Mouse (Mus musculus) kidney, postnatal 14 days (tissue): Measurements from ENCODE around the gene Rad18.

Source experiments
- DNase-seq: peaks from one replicate; pipeline ENCODE4 v3.0.0; 2022; ENCODE audit warnings: mixed read lengths

Gene Rad18

DNA sequence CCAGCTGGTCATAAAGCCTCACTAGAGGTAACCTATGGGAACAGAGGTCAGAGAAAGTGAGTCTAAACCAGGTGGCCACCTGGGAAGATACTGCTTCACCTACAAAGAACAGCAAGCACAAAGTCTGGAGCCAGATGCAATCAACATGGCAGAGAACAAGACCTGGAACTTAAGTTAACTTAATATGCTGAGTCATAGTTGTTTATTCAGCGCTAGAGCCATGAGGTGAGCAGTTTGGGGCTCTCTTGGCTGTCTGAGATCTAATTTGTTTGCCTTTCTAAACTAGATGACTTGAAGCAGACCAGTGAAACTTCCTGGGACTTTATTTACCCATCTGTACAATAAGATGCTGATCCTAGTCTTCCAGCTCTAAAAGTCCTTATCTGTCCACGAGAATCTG is 12.4 kb downstream of the Rad18 start:
- DNase-seq, result no peak

DNA sequence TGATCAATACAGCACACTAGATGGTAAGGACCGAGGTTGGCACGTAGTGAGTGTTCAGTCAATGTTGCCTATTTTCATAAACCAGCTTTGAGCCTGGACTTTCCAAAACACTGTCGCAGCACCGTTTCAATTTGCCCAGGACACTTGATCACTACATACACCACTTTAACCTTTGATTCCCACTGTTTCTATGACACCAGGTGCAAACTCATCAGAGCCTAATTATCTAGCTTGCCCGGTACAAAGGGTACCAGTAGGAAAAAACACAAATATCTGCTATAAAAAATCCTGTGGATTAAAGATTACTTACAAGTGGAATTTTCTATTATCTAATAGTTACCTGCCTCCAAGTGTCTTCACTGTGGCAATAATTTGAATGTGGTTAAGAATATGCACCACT is 64.4 kb downstream of the Rad18 start:
- DNase-seq, result peak; percentile 15

DNA sequence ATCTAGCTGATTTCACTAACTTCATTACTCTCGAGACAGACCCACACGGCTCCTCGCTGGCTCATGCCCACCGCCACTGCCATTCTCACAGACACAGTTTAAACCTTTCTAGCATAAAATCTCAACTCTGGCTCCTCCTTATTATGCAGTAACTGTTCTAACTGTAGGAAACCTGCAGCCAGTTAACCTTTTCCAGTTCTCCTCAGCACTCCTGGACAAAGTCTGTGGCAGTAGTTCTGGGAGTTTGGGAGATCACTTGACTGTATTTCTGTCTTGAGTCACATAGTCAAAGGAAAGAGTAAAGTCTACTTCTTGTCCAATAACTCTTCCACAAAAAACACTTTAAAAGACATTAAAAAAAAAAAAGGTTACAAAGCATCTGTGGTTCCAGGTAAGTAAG is 66.2 kb downstream of the Rad18 start:
- DNase-seq, result peak; percentile 11

DNA sequence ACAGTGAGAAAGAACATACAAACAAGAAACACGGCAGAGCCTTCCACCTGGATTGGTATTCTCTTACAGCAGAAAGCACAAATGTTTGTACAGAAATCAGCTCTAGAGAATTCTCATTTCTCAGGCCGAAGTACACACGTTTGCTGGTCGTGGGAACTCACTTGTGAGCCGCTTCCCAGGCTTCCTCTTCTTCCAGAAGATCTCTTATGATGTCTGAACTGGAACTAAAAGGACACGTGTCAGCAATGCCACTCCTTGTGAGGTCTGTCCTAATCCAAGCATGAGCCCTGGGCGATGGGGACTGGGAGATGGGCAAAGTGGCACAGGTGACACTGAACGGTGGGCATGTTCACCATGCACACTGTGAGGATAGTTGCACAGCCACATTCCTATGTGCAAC is 68.2 kb downstream of the Rad18 start:
- DNase-seq, result no peak

DNA sequence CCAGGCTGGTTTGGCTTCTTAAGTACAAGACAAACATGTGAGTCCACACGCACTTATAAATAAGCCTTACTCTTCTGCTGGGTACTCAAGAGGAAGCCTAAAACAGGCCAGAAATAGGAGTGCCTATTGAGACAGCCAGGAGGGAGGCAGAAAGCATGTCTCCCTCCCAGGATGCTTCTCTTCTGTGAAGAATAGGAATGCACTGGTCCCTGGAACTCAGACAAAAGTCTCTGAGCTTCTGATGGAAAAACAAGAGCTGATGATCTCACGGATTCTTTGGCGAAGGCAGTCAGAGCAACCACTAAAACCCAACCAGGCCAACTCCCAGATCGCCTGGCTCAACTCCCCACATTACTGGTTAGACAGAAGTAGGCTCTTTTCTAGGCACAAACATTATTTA is 74.2 kb downstream of the Rad18 start:
- DNase-seq, result no peak

DNA sequence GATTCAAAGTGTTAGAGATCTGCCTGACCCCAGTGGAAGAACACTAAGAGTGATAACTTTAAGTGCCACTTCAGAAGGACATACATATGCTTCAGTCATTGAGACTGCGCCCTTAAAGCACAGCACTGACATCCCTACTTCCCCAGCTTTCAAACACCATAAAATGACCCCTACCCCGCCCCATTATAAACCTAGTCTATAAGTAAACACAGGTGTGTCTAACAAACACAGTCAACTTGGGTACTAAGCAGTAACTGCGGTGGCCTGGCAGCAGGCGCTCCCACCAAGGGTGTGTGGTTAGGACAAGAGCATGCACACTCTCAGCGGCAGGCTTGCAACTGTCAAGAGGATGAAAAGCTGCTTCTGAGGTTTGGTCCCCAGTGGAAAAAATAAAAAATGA is 76.5 kb downstream of the Rad18 start:
- DNase-seq, result no peak

DNA sequence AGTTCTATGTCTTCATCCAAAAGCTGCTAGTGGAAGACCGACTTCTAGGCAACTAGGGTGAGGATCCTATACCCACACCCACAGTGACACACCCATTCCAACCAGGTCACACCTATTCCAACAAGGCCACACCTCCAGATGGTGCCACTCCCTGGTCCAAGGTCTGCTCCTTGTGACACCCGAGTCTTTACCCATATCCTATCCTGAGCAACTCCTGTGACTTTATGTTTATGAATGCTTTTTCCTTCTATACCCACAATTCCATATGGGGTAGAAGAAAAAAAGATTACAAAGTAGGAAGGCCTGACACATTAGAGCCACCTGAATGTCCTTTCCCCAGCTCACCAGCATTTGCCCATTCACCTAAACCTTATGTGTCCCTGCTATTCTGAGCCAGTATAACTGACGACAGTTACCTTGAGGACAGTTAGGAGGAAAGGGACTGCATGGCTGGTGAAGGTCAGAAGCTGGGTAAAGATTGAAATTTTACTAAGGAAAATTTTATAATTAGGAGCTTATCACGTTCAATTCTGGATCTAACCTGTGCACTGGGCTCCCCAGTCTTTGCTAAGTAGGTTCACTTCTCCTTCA is 78.7 kb downstream of the Rad18 start:
- no peak for DNase-seq

DNA sequence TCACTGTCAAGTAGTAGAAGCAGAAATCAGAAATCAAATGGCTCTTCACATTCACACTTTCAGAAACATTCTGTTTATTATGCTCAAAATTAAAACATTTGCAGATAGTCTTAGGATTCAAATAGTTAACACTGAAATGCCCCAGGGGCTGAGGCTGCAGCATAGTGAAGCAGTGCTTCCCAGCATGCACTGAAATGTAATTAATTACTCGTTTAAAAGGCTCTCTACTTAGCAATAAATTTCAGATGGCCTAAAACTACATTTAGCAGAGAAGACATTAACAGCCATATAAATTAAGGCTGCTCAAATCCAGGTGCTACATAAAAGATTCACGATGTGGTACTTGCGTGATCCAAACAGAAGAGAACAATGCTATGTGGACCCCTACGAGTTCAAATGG is 87.5 kb downstream of the Rad18 start:
- DNase-seq, result no peak

DNA sequence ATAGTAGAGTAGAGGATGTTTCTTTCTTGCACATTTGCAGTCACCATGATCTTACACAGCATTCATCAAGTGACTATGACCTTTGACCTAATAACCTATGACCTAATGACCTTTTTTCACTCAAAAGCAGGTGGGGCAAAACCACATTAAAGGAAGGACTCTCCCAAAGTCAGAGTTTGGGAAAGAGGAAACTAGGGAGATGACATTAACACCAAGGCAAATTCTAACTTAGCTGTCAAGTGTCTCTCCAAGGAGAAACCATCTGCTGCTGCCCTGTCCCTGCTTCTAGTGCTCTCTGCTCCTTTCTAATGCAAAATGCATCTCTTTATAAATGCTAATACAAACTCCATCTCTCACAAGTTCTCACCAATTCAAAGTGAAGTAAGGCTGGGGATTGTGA is 92.6 kb downstream of the Rad18 start:
- no peak for DNase-seq

DNA sequence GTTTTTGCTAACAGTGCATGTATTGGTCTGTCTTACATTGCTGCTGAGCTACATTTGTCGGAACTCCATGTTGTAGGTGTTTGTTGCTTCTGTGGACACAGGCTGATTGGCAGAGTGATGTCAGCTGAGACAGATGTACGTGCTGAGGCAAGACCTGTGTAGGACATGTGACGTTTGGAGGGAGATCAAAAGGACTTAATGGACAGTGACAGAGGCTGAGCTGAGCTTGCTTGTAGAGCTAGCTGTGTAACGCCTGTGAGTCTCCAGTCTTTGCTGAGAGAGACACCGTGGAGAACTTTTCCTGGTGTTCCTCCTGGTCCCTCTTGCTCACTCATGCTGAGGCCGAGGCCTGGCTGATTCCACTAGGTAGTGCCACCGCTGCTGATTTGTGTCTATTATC is 101.5 kb downstream of the Rad18 start:
- no peak for DNase-seq

DNA sequence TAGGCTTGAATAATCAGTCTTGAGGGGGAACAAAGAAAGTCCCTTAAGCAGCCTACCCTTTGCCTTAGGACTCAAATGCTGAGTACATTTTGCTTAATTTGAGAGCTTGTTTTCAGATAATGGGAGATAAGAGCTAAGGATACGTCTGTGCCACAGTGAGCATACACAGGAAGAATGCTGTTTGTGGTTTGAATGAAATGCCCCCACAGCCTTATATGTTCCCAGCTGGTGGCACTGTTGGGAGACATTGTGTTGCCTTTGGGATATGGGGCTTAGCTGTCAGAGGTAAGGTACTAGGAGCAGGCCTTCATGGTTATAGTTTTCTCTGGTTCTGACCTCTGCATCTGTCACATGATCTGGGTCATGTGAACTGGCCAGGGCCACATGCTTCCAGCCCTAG is 108.6 kb downstream of the Rad18 start:
- no peak for DNase-seq

DNA sequence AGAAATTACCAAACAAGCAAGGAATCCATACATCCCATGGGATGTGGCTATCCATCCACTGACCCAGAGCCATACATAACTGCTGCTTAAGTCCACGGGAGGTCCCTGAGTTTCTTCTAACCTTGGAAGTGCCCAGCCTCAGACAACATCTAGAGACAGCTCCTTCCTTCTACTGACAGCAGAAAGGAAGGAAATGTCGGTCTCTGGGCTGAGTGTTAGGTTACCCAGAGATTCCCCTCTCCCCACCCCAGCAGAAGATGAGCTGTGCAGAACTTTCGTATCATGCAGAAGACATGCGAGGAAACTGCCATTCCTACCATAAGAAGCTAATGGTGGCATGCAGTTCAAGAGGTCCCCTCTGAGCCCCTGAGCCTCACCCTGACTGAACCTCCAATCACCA is 109.5 kb downstream of the Rad18 start:
- DNase-seq, result no peak

DNA sequence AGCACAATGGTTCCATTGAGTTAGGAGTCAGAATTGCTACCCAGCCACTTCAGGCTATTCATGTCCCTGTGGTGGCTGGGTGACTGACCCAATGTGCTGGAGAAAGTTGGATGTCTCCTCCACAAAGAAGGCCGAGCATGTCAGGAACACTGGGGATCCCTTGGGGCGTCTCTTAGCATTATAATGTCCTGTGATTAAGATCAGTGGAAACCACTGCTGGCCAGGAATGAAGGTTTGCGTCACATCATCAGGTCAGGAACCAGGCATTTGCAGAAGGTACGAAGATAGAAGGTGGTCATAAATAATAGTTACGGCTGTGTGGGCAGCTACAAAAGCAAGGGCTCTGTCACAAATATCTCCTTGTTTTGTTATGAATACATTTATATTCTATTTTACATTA is 111.5 kb downstream of the Rad18 start:
- no peak for DNase-seq

DNA sequence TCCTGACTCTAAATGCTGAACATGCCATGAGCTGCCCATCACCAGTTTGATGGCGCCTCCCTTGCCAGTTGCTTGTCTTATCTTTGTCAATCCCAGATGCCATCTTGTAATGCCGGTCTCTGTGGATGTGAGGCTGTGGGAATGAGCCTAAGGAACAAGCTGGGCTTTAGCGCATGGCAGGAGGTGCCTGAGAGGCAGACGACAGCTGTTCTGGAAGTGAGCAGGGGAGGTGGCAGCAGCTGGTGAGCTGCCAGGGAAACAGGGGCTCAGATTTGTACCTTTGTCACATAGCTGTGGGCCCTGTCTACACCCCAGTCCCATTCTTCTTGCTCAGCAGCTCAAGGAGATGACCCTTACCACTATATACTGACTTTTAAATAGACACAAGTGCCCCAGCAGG is 114.5 kb downstream of the Rad18 start:
- no peak for DNase-seq

DNA sequence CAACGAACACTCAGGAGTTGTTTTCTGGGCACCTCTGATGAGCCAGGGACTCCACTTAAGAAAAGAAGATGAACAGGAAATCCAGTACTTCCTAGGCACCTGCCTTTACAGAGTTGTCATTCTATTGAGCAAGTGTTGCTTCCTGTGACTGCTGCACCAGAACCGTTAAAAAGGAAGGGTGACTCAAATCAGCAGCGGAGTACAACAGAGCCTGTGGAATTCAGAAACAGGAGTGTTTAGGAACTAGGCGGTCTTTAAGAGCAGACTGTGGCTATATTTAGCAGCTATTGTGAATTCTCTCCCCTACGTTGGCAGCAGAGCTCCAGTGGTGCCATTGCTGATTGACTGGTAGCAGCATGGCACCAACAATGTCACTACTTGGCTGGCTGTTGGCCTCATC is 119.3 kb downstream of the Rad18 start:
- DNase-seq, result no peak

DNA sequence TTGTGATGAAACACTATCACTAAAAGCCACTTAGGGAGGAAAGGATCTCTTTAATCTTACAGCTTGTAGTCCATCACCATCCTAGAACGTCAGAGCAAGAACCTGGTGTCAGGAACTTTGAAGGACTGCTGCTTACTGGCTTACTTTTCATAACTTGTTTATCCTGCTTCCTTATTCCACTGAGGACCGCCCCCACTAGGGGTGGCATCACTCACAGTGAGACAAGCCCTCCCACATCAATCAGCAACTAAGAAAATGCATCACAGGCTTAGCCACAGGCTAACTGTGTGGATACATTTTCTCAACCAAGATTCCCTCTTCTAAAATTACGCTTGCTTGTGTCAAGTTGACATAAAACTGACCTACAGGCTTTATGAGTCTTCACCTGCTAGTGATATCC is 121.9 kb downstream of the Rad18 start:
- DNase-seq, result no peak

DNA sequence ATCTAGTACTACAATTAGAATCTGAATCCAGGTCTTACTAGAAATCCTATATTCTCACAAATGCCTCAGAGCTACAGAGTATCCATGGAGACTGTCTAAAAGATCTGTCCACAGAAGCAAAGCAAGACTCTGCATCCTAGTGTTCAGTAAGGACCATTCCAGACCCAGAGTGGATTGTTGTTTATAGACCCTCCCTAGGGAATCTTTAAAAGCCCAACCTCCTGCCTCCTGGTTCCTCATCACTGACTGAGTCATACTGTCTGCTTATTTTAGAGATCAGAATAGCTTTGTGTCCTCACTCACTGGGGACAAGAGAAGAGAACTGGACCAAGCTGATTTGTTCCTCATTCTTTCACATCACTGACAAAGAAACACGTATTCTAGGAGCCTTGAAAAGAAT is 126.1 kb downstream of the Rad18 start:
- DNase-seq, result no peak
